Mouse (Mus musculus) kidney, adult 2 months (tissue): Measurements from ENCODE around the gene Spag17. TPM values are rescaled to one million over a fixed set of nuclear protein-coding genes. Genes with fewer than 3 reads are reported as not detected.

Experiments used
- DNase-seq: peaks from one replicate; pipeline ENCODE4 v3.0.0; 2021
- H3K27ac ChIP-seq: fragments of 200-500 bp; 2 replicates; pipeline ENCODE4 v1.5.1; 2012; ENCODE audit warnings: low read depth, low read length, control low read depth, inconsistent platforms; ENCODE audit not compliant: insufficient read depth
- H3K27me3 ChIP-seq: fragments of 200-500 bp; replicated peaks from 2 replicates; pipeline ENCODE4 v1.6.1; 2012; ENCODE audit warnings: mild to moderate bottlenecking, moderate library complexity, low read length, inconsistent platforms; ENCODE audit not compliant: control insufficient read depth, insufficient read depth
- H3K36me3 ChIP-seq: fragments of 200-500 bp; 2 replicates; pipeline ENCODE4 v1.6.1; 2012; ENCODE audit warnings: mild to moderate bottlenecking, moderate library complexity, low read length, inconsistent platforms; ENCODE audit not compliant: control insufficient read depth, insufficient read depth
- H3K4me1 ChIP-seq: fragments of 200-500 bp; 2 replicates; pipeline ENCODE4 v1.6.1; 2011; ENCODE audit warnings: low read length; ENCODE audit not compliant: control insufficient read depth, insufficient read depth
- H3K4me3 ChIP-seq: fragments of 200-500 bp; 2 replicates; pipeline ENCODE4 v1.5.1; 2011; ENCODE audit warnings: mild to moderate bottlenecking, low read depth, low read length, control low read depth; ENCODE audit not compliant: insufficient read depth
- CTCF ChIP-seq: fragments of 200-500 bp; conservative IDR thresholded peaks from 2 replicates; pipeline ENCODE4 v1.5.1; 2011; ENCODE audit warnings: low read depth, mild to moderate bottlenecking, control low read depth, low read length, moderate library complexity, mixed read lengths; ENCODE audit not compliant: insufficient read depth, insufficient read length
- POLR2A ChIP-seq: fragments of 200-500 bp; IDR thresholded peaks from one replicate; pipeline ENCODE4 v1.6.1; 2011; ENCODE audit warnings: low read depth, low read length, control low read depth
- WGBS: fragments of 180-500 bp; shearing (Covaris S2); methylation state at CpG from one replicate; pipeline ENCODE4 v1.1.7; 2018; 5-methylcytosine and 5-hydroxymethylcytosine counted together
- polyA plus RNA-seq: library from polyadenylated mRNA; depleted of rRNA; stranded (reverse); fragments of >200 nt; gene quantifications from 2 replicates; pipeline ENCODE4 v1.2.3, GENCODE M21; 2012

The Spag17 gene
- polyA plus RNA-seq, 1 experiment: 0.05 TPM

DNA sequence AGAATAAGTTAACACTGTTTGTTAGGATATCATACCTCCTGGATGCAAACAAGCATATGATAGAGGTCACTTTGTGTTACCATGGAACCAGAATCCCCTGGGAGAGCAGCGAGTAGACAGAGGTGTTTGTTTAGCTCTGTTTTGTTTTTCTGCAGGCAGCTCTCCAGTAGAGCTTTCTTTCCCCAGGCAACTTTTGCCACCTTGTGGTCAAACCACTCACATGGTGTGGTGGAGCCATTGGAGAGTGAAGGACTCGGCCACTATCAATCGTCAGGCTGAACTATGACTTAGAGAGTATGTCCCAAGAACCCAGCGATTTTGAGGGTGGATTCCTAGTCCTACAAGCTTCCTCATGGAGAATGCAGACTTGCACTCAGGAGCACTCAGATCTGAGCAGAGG, 146.1 kb downstream of the Spag17 start:
- TF ChIP-seq CTCF (peak; percentile 37; the same call in 1 of the 2 replicates), POLR2A (no peak)
- no peak overlapping the region for H3K27ac ChIP-seq
- H3K4me1 ChIP-seq: no peaks in the 10 kb centered on the region
- no peak for DNase-seq
- no peaks in the 10 kb centered on the region for H3K27me3 ChIP-seq
- no peaks in the 10 kb centered on the region for H3K36me3 ChIP-seq
- 28% methylated on average over 4 of the region's 4 CpGs for WGBS
- no peak overlapping the region for H3K4me3 ChIP-seq

DNA sequence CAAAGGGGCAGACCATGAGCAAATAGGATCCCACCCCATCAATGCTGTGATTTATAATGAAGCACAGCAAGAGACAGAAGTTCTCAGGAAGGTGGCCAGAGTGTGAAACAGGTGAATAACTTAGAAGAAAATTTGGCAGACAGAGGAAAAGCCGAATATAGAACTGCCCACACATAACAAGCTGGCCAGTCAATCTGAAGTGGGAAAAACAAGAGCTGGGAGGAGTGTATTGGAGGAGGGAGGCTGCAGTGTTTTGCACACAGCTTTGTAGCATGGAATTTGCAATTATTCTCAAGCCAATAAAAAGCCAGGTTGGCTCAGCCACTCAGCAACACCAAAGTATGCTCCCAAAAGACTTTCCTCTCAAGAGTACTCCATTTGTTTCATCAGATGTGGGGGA, 147.8 kb downstream of the Spag17 start:
- Histone ChIP-seq H3K36me3 (no peaks in the 10 kb centered on the region), H3K27ac (no peak overlapping the region), H3K4me3 (no peak overlapping the region), H3K27me3 (no peaks in the 10 kb centered on the region), H3K4me1 (no peaks in the 10 kb centered on the region)
- no peak for DNase-seq
- TF ChIP-seq CTCF (no peak), POLR2A (no peak)
- WGBS: 32% methylated on average over 1 of the region's 1 CpGs

GRCm38 (mm10) chr3:100034366-100034956, 149.3 kb downstream of the Spag17 start:
- Histone ChIP-seq H3K36me3 (no peaks in the 10 kb centered on the region), H3K27ac (no peak overlapping the region), H3K4me3 (no peak overlapping the region), H3K27me3 (no peaks in the 10 kb centered on the region), H3K4me1 (no peaks in the 10 kb centered on the region)
- DNase-seq: no peak
- WGBS: 84% methylated on average over 4 of the region's 4 CpGs
- TF ChIP-seq POLR2A (no peak), CTCF (no peak)

GRCm38 (mm10) chr3:100035097-100035496, 149.9 kb downstream of the Spag17 start:
- DNase-seq: no peak
- Histone ChIP-seq H3K27me3 (no peaks in the 10 kb centered on the region), H3K4me1 (no peaks in the 10 kb centered on the region), H3K27ac (no peak overlapping the region), H3K36me3 (no peaks in the 10 kb centered on the region), H3K4me3 (no peak overlapping the region)
- TF ChIP-seq CTCF (no peak), POLR2A (no peak)
- 70% methylated on average over 3 of the region's 3 CpGs for WGBS

GRCm38 (mm10) chr3:100036846-100037245, 151.6 kb downstream of the Spag17 start:
- WGBS: 45% methylated on average over 5 of the region's 5 CpGs
- H3K4me1 ChIP-seq: no peaks in the 10 kb centered on the region
- H3K4me3 ChIP-seq: no peak overlapping the region
- no peaks in the 10 kb centered on the region for H3K36me3 ChIP-seq
- H3K27me3 ChIP-seq: no peaks in the 10 kb centered on the region
- no peak for TF ChIP-seq POLR2A
- DNase-seq: no peak
- no peak overlapping the region for H3K27ac ChIP-seq

DNA sequence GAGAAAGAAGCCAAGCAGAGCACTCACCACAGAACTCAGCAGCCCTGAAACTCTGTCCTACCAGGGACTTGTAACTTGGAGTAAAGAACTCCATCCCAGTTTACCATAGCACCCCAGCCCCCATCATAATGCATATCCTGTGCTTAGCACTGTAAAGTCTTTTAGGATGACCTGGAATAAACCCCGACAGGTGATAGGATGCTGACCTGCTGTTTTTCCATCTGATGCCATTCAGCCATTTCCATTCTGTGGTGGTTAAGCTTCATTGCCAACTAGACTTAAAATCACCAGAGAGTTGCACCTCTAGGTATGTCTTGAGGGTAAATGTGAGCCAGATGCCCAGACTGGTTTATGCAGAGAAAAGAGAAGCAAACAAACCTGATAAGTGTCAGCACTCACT, 189.2 kb downstream of the Spag17 start:
- 89% methylated on average over 1 of the region's 1 CpGs for WGBS

GRCm38 (mm10) chr3:100102386-100103092, 217.3 kb downstream of the Spag17 start:
- Histone ChIP-seq H3K4me3 (no peak overlapping the region), H3K27me3 (no peaks in the 10 kb centered on the region), H3K36me3 (no peaks in the 10 kb centered on the region), H3K4me1 (no peaks in the 10 kb centered on the region), H3K27ac (no peak overlapping the region)
- 93% methylated on average over 3 of the region's 3 CpGs for WGBS
- TF ChIP-seq CTCF (no peak), POLR2A (no peak)
- DNase-seq: no peak

More for the DNA sequence above, 189.2 kb downstream of the Spag17 start:
- H3K27ac ChIP-seq: no peak overlapping the region
- no peaks in the 10 kb centered on the region for H3K36me3 ChIP-seq
- TF ChIP-seq POLR2A (no peak), CTCF (no peak)
- no peaks in the 10 kb centered on the region for H3K4me1 ChIP-seq
- H3K27me3 ChIP-seq: no peaks in the 10 kb centered on the region
- no peak overlapping the region for H3K4me3 ChIP-seq
- DNase-seq: no peak

GRCm38 (mm10) chr3:100106736-100107135, 221.5 kb downstream of the Spag17 start:
- Histone ChIP-seq H3K27me3 (no peaks in the 10 kb centered on the region), H3K4me1 (no peaks in the 10 kb centered on the region), H3K4me3 (no peak overlapping the region), H3K27ac (no peak overlapping the region), H3K36me3 (no peaks in the 10 kb centered on the region)
- no peak for TF ChIP-seq CTCF
- no peak for TF ChIP-seq POLR2A
- no peak for DNase-seq
- WGBS: 81% methylated on average over 2 of the region's 2 CpGs
